Comparison of ENCODE assay signal across 25 mouse cellular contexts in the genomic region with DNA sequence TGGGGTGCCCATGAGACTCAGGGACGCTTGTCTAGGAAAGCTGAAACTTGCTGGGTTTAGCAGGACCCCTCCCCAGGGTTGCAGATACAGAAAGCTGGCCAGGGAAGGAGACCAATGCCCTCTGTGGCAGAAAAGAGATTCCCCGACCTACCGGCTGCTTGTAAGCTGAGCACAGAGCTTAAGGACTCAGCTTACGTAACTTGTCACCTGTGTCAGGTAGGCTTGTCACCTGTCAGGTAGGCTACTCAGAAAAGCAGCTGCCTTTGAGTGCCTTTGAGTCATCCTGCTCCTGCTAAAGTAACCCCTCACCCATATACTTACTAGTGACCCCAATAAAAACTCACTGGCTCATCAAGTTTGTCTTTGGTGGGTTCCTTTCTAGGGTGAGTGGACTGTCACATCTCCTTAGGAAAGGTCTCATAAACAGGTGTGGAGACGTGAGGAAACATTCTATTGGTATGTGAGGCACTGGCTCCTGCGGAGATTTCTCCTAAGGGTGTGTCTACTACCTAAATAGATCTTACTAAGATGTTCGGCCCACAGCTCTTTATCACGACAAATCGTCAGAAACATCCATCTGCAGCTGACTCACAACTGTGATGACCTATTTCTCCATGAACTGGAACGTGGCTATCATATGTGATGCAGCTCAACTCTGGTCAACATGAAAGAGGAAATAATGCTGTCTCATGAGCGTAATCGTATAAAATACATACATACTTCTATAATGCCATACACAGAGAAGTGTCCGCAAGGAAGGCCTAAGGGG.
"Had no signal": no experiment of that assay in that cellular context is flagged by ENCODE, and none has a peak within 500 bp of the region (broad histone marks: within the 10 kb centered on the region; RNA-seq: fewer than 3 reads in every experiment).

No protein-coding gene starts in this region.

- H3K9ac ChIP-seq: heart, embryonic 13.5 days; heart, embryonic 15.5 days; hindbrain, embryonic 13.5 days; hindbrain, embryonic 15.5 days; intestine, embryonic 15.5 days; limb, embryonic 13.5 days; limb, embryonic 15.5 days had no signal

- H3K4me2 ChIP-seq: heart, embryonic 11.5 days; heart, embryonic 13.5 days; heart, embryonic 15.5 days; hindbrain, embryonic 13.5 days; hindbrain, embryonic 15.5 days; intestine, embryonic 15.5 days; limb, embryonic 13.5 days; limb, embryonic 15.5 days had no signal

- H3K4me3 ChIP-seq: heart, adult 2 months; heart, embryonic 13.5 days; heart, embryonic 15.5 days; hindbrain, embryonic 13.5 days; hindbrain, embryonic 15.5 days; intestine, embryonic 15.5 days; layer of hippocampus, adult 2 months; limb, embryonic 13.5 days; limb, embryonic 15.5 days had no signal

- H3K27me3 ChIP-seq: heart, embryonic 13.5 days; heart, embryonic 15.5 days; hindbrain, embryonic 13.5 days; hindbrain, embryonic 15.5 days; intestine, embryonic 15.5 days; limb, embryonic 13.5 days; limb, embryonic 15.5 days had no signal

- DNase-seq: gastrocnemius, postnatal 14 days; gastrocnemius, postnatal 36 days; heart, adult 11 months; heart, adult 2 months; heart, postnatal 14 days; heart, postnatal 36 days; kidney, adult 18-20 months; kidney, adult 8-10 months; kidney, postnatal 10 days; kidney, postnatal 25 days; kidney, postnatal 4 days; layer of hippocampus, adult 9-11 months; layer of hippocampus, postnatal 36 days; left cerebral cortex, postnatal 4 days had no signal

- H3K36me3 ChIP-seq: heart, embryonic 15.5 days; hindbrain, embryonic 13.5 days; hindbrain, embryonic 15.5 days; intestine, embryonic 15.5 days; limb, embryonic 13.5 days; limb, embryonic 15.5 days had no signal

- ATAC-seq: inflammation-experienced regulatory T-cells, adult 6 months; intestine, embryonic 15.5 days; intestine, postnatal 0 days had no signal

- H3K27ac ChIP-seq: heart, adult 2 months; heart, embryonic 13.5 days; heart, embryonic 15.5 days; hindbrain, embryonic 13.5 days; hindbrain, embryonic 15.5 days; intestine, embryonic 15.5 days; layer of hippocampus, adult 2 months; limb, embryonic 13.5 days; limb, embryonic 15.5 days had no signal

- H3K9me3 ChIP-seq: heart, embryonic 13.5 days; heart, embryonic 15.5 days; hindbrain, embryonic 13.5 days; hindbrain, embryonic 15.5 days; intestine, embryonic 15.5 days; limb, embryonic 13.5 days; limb, embryonic 15.5 days had no signal

- H3K4me1 ChIP-seq: heart, embryonic 15.5 days; hindbrain, embryonic 13.5 days had no signal
